Comparison of ENCODE assay signal across 8 mouse cellular contexts in the genomic region with DNA sequence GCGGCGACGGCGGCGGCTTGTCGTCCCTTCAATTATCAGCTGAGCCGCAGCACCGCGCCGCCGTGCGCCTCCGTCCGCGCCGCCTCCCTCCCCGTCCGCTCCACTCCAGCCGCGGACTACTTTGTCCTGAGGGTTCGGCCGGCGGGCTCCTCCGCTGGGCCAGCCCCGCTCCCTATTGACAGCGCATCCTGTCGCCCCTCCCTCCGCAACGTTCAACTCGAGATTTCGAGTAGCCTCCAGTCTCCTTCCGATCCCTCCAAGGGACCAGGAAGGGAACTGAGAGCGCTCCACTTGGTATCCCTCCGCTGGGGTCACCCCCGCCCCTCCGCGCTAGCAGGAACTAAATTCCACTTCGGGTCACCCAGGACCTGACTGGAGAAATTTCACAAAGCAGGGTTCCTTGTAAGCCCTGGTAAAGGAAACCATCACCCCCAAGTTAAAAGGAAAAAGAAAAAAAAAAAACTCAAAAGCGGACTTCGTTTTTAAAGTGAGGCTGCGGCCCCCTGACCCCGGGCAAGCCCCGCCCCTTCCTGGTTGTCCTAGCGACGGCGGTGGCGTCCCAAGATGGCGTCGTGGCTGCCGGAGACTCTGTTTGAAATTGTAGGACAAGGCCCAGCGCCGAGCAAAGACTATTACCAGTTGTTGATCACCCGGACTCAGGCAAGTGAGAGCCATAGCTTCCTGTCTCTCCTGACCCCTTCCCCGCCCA. TPM values are rescaled to one million over a fixed set of nuclear protein-coding genes. Genes with fewer than 3 reads are reported as not detected.
DNase-seq lines count a peak whose midpoint lies in the region; ATAC-seq lines count a peak whose summit lies in the region.

Gene Fbxo36, plus strand, starts transcription at position 533 of the 709 bp plus-strand sequence.

- ATAC-seq in megakaryocyte progenitor cell, adult 5-6 weeks (replicated peaks; ENCODE audit: poor library complexity): peak; percentile 82

- peak; percentile 97 for DNase-seq in adipocyte (ENCODE audit: low spot score)
- peak; percentile 96 for DNase-seq in embryo, embryonic 10 days (ENCODE audit: low spot score)
- peak; percentile 92 for DNase-seq in gastrocnemius, postnatal 10 days
- peak; percentile 96 for DNase-seq in induced T-regulatory cell, adult 2 months (ENCODE audit: low read depth)
- DNase-seq in left cerebral cortex, adult 9 months (ENCODE audit: low spot score in 2 of 2): peak; percentile 75 to 91
- DNase-seq in right cerebral cortex, postnatal 14 days: peak; percentile 91
- DNase-seq in urinary bladder, postnatal 36 days (ENCODE audit: low spot score in 2 of 2): peak; percentile 87 to 92

RNA-seq across cellular contexts. Expression of gene Fbxo36, which starts in this region (rescaled TPM):
- 1 to 10 TPM; 2.1 to 2.3 TPM for total RNA-seq in gastrocnemius, postnatal 10 days (2021)
- total RNA-seq in megakaryocyte progenitor cell, adult 5-6 weeks (2015): 4.8 and 9.0 TPM in 2 replicates
- 0.84 and 2.0 TPM in 2 replicates for total RNA-seq in megakaryocyte progenitor cell, adult 5-6 weeks (2017)

Comparison
In these comparisons a context has a peak if more than half of its experiments do, and no peak if none do; other contexts are left out.
1. Peak in every context shown above with its lines: DNase-seq and ATAC-seq.